Mouse (Mus musculus): ENCODE measurements around the gene Zfp940.

The Zfp940 gene

DNA sequence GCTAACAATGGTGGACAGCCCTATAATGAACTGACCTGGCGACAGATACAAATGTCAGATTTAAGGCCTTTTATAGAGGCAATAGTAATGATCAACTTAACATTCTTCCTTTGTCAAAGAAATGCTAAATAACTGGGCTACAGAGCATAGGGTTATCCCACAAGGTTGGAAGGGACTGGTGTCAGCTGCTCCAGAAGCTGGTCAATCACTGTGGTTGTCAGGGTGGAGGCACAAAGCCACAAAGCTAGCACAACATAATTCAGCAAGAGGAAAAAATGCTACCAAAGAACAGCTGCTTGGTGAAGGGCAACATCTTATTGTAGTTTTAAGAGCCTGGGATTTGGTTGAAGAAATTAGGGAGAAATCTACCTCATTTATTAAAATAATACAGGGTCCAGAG, 41.2 kb downstream of the Zfp940 start:
- no peak for DNase-seq (ENCODE audit: extremely low read depth, insufficient read length, low spot score)

- no peak for DNase-seq (ENCODE audit: extremely low read depth, insufficient read length, low spot score)
These were observed 46.4 kb downstream of the Zfp940 start for GRCm38 (mm10) chr7:29807046-29807445.

- DNase-seq (ENCODE audit: extremely low read depth, insufficient read length, low spot score): no peak
These were observed 60.6 kb downstream of the Zfp940 start for GRCm38 (mm10) chr7:29792906-29793305.

GRCm38 (mm10) chr7:29785888-29786287, 67.6 kb downstream of the Zfp940 start:
- DNase-seq (ENCODE audit: extremely low read depth, insufficient read length, low spot score): no peak

GRCm38 (mm10) chr7:29785023-29785422, 68.4 kb downstream of the Zfp940 start:
- no peak for DNase-seq (ENCODE audit: extremely low read depth, insufficient read length, low spot score)

GRCm38 (mm10) chr7:29783871-29784551, 69.5 kb downstream of the Zfp940 start, which contains the start of gene Zfp30:
Gene Zfp30 (plus strand): TSS chr7:29783998.
- DNase-seq (ENCODE audit: extremely low read depth, insufficient read length, low spot score): peak; percentile 86
